Mouse (Mus musculus): Measurements from ENCODE around the gene Uqcr11. TPM values are rescaled to one million over a fixed set of nuclear protein-coding genes. Genes with fewer than 3 reads are reported as not detected.

Uqcr11 gene
- 1,589 and 2,020 TPM in 2 replicates for total RNA-seq (2014; rRNA removed; ENCODE audit: low replicate concordance)
- polyA plus RNA-seq (2015; fragmentation: Nextera tagmentation; extraction: Ambion mirVana), result 3,128 and 3,343 TPM in 2 replicates

DNA sequence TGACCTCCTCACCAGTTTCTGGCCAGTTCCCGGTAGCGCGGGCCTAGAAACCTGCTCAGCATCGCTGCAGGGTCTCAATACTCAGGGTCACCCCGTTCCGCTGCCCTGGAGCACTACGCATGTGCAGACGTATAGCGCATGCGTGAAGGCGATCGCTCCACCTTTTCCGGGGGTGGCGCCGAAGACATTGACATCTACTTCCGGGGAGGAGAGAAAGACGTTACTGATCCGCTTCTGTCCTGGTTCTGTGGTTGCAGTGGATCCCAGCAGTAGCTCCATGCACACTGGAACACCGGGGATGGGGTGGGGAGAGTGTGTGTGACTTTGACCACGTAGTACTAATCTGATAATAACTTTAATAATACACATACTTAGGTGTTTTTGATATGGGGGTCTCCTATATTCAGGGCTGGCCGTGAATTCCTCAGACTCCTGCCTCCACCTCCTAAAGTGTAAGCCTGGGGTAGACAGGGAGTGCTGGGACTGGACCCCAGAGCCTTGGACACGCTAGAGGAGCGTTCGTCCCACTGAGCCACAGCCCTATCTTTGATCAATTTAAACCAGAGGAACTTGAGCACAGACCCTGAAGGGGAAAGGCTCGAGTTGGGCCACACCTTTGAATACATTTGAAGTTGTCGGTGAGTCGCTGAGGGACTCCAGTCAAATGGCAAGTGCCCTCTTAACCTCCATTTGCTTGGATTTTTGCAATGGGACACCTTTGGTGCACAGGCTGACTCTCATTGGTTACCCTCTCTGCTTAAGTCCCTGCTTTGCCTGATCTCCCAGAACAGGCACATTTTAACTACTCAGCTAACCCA, at the start of gene Uqcr11:
Gene Uqcr11, minus strand, starts transcription at position 147 of the 818 bp plus-strand sequence.
- peaks cover 18% of the 10 kb centered on the region for H3K4me1 ChIP-seq (ENCODE audit: control insufficient read depth, insufficient read depth)

GRCm38 (mm10) chr10:80455697-80456096, 49.1 kb upstream of the Uqcr11 start:
- ATAC-seq (ENCODE audit: insufficient read depth, low read depth) (no peak), DNase-seq (ENCODE audit: low spot score) (no peak)
- WGBS, result 80% methylated on average over 5 of the region's 5 CpGs
- H3K36me3 ChIP-seq (replicated peaks; ENCODE audit: control insufficient read depth, insufficient read depth, low read length), result no peaks in the 10 kb centered on the region
- H3K9me3 ChIP-seq (replicated peaks; ENCODE audit: control insufficient read depth, low read length), result 0 out of 2 replicates have a peak, but pooled peaks cover 5% of the 10 kb centered on the region
- no peak overlapping the region for H3K4me2 ChIP-seq (ENCODE audit: low read depth, low read length)
- H3K27ac ChIP-seq (ENCODE audit: low read depth), result no peak overlapping the region
- no peak for TF ChIP-seq CTCF (IDR thresholded peaks at IDR 0.05; ENCODE audit: low read depth)
- peaks cover 4% of the 10 kb centered on the region; the same call in 1 of the 2 replicates for H3K27me3 ChIP-seq (ENCODE audit: control insufficient read depth, insufficient read depth, low read length)
- no peaks in the 10 kb centered on the region for H3K4me1 ChIP-seq (ENCODE audit: control insufficient read depth, insufficient read depth)
- no peak overlapping the region for H3K4me3 ChIP-seq (ENCODE audit: low read depth, low read length)
- H3K9ac ChIP-seq (replicated peaks; ENCODE audit: low read depth, low read length), result no peak overlapping the region

More for the DNA sequence above, at the start of gene Uqcr11:
- TF ChIP-seq CTCF (IDR thresholded peaks at IDR 0.05; ENCODE audit: low read depth), result no peak
- TF ChIP-seq EP300 (IDR thresholded peaks at IDR 0.05; ENCODE audit: low read depth), result no peak
- H3K27ac ChIP-seq (ENCODE audit: low read depth), result peak within 1 kb of the TSS; percentile 88
- no peaks in the 10 kb centered on the region for H3K27me3 ChIP-seq (ENCODE audit: control insufficient read depth, insufficient read depth, low read length)
- WGBS, result 1% methylated on average over 27 of the region's 27 CpGs
- ATAC-seq (ENCODE audit: insufficient read depth, low read depth), result peak; percentile 84
- DNase-seq (ENCODE audit: low spot score), result peak; percentile 97
- H3K36me3 ChIP-seq (replicated peaks; ENCODE audit: control insufficient read depth, insufficient read depth, low read length), result peaks cover 57% of the 10 kb centered on the region
- peak within 1 kb of the TSS; percentile 82 for H3K4me2 ChIP-seq (ENCODE audit: low read depth, low read length)
- no peaks in the 10 kb centered on the region for H3K9me3 ChIP-seq (replicated peaks; ENCODE audit: control insufficient read depth, low read length)
- H3K4me3 ChIP-seq (ENCODE audit: low read depth, low read length), result peak within 1 kb of the TSS; percentile 84
- peak within 1 kb of the TSS; percentile 87 for H3K9ac ChIP-seq (replicated peaks; ENCODE audit: low read depth, low read length)

DNA sequence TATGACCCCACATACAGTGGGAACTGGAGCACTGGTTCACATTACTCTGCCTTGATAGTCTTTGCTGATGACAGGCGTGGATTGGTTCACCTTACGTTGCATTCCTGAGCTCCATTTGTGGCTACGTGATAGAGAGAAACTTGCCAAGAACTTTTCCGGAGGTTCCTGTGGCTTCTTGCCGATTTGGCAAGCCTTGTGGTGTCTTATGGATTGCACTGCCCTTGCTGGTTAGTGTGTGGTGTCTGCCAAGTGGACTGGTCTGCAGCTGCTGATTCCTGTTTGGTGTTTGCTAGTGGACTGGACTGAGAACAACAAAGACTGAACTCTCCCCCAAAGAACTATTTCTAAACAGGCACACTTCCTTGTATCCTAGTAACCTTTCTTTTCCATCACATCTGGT, 48.2 kb upstream of the Uqcr11 start:
- H3K9me3 ChIP-seq (replicated peaks; ENCODE audit: control insufficient read depth, low read length), result 0 out of 2 replicates have a peak, but pooled peaks cover 5% of the 10 kb centered on the region
- no peak for ATAC-seq (ENCODE audit: insufficient read depth, low read depth)
- 59% methylated on average over 5 of the region's 5 CpGs for WGBS

DNA sequence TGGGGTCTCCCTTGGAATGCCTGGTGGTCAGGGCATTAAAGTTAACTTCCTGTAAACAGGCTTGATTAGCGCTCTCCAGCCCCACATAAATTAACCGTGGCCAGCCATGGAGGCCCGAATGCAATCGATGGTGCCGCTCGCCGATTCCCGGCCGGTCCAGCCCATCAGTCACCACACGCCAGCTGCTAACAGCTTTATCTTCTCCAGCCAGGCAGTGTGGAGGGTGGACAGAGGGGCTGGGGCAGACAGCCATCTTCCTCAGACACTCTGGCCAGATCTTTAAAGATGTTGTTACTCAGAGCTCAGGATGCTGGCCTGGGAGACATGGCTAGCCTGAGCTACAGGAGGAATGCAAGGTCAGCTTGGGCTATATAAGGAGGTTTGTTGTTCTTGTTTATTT, 47.0 kb upstream of the Uqcr11 start:
- Histone ChIP-seq H3K9ac (replicated peaks; ENCODE audit: low read depth, low read length) (no peak overlapping the region), H3K36me3 (replicated peaks; ENCODE audit: control insufficient read depth, insufficient read depth, low read length) (no peaks in the 10 kb centered on the region), H3K27me3 (ENCODE audit: control insufficient read depth, insufficient read depth, low read length) (peaks cover 10% of the 10 kb centered on the region; the same call in 1 of the 2 replicates), H3K9me3 (replicated peaks; ENCODE audit: control insufficient read depth, low read length) (0 out of 2 replicates have a peak, but pooled peaks cover 5% of the 10 kb centered on the region), H3K27ac (ENCODE audit: low read depth) (no peak overlapping the region), H3K4me3 (ENCODE audit: low read depth, low read length) (no peak overlapping the region), H3K4me2 (ENCODE audit: low read depth, low read length) (no peak overlapping the region), H3K4me1 (ENCODE audit: control insufficient read depth, insufficient read depth) (no peaks in the 10 kb centered on the region)
- no peak for TF ChIP-seq EP300 (IDR thresholded peaks at IDR 0.05; ENCODE audit: low read depth)
- TF ChIP-seq CTCF (IDR thresholded peaks at IDR 0.05; ENCODE audit: low read depth), result no peak
- 28% methylated on average over 10 of the region's 10 CpGs for WGBS
- ATAC-seq (ENCODE audit: insufficient read depth, low read depth), result no peak
- DNase-seq (ENCODE audit: low spot score), result no peak

More for the DNA sequence above, 48.2 kb upstream of the Uqcr11 start:
- H3K4me2 ChIP-seq (ENCODE audit: low read depth, low read length), result no peak overlapping the region
- H3K9ac ChIP-seq (replicated peaks; ENCODE audit: low read depth, low read length), result no peak overlapping the region
- H3K4me1 ChIP-seq (ENCODE audit: control insufficient read depth, insufficient read depth), result no peaks in the 10 kb centered on the region
- no peaks in the 10 kb centered on the region for H3K36me3 ChIP-seq (replicated peaks; ENCODE audit: control insufficient read depth, insufficient read depth, low read length)
- DNase-seq (ENCODE audit: low spot score), result no peak
- peaks cover 4% of the 10 kb centered on the region; the same call in 1 of the 2 replicates for H3K27me3 ChIP-seq (ENCODE audit: control insufficient read depth, insufficient read depth, low read length)
- no peak overlapping the region for H3K27ac ChIP-seq (ENCODE audit: low read depth)
- no peak overlapping the region for H3K4me3 ChIP-seq (ENCODE audit: low read depth, low read length)
- TF ChIP-seq EP300 (IDR thresholded peaks at IDR 0.05; ENCODE audit: low read depth) (no peak), CTCF (IDR thresholded peaks at IDR 0.05; ENCODE audit: low read depth) (no peak)

DNA sequence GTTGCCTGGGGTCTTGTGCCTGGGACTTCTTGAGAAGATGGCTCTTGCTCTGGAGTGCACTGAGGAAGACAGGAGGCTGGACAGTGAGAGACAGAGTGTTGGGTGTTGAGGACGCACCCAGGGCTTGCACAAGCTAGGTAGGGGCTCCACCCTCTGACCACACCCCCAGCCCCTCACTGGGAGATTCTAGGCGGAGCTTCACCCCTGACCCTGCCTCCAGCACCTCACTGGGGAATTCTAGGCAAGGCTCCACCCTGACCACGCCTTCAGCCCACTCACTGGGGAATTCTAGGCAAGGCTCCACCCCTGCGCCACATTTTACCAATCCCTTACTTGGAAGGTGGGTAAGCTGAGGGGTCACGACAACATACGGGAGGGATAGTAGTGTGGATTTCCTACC, 44.0 kb upstream of the Uqcr11 start:
- no peak overlapping the region for H3K27ac ChIP-seq (ENCODE audit: low read depth)
- ATAC-seq (ENCODE audit: insufficient read depth, low read depth), result no peak
- TF ChIP-seq CTCF (IDR thresholded peaks at IDR 0.05; ENCODE audit: low read depth) (no peak), EP300 (IDR thresholded peaks at IDR 0.05; ENCODE audit: low read depth) (no peak)
- no peak overlapping the region for H3K4me3 ChIP-seq (ENCODE audit: low read depth, low read length)
- 15% methylated on average over 6 of the region's 6 CpGs for WGBS
- no peak for DNase-seq (ENCODE audit: low spot score)
- no peaks in the 10 kb centered on the region for H3K36me3 ChIP-seq (replicated peaks; ENCODE audit: control insufficient read depth, insufficient read depth, low read length)
- peaks cover 14% of the 10 kb centered on the region; the same call in 1 of the 2 replicates for H3K27me3 ChIP-seq (ENCODE audit: control insufficient read depth, insufficient read depth, low read length)
- no peaks in the 10 kb centered on the region for H3K4me1 ChIP-seq (ENCODE audit: control insufficient read depth, insufficient read depth)
- H3K4me2 ChIP-seq (ENCODE audit: low read depth, low read length), result no peak overlapping the region
- H3K9ac ChIP-seq (replicated peaks; ENCODE audit: low read depth, low read length), result no peak overlapping the region
- H3K9me3 ChIP-seq (replicated peaks; ENCODE audit: control insufficient read depth, low read length), result 0 out of 2 replicates have a peak, but pooled peaks cover 5% of the 10 kb centered on the region

Measured in heart, postnatal 0 days (tissue).